Mouse (Mus musculus): ENCODE results near the gene Gm10645. TPM values are rescaled to one million over a fixed set of nuclear protein-coding genes. Genes with fewer than 3 reads are reported as not detected.

The Gm10645 gene
- polyA plus RNA-seq (2011; ENCODE audit: insufficient read depth, insufficient read length, low replicate concordance, missing spikeins), result not detected in 2 replicates

DNA sequence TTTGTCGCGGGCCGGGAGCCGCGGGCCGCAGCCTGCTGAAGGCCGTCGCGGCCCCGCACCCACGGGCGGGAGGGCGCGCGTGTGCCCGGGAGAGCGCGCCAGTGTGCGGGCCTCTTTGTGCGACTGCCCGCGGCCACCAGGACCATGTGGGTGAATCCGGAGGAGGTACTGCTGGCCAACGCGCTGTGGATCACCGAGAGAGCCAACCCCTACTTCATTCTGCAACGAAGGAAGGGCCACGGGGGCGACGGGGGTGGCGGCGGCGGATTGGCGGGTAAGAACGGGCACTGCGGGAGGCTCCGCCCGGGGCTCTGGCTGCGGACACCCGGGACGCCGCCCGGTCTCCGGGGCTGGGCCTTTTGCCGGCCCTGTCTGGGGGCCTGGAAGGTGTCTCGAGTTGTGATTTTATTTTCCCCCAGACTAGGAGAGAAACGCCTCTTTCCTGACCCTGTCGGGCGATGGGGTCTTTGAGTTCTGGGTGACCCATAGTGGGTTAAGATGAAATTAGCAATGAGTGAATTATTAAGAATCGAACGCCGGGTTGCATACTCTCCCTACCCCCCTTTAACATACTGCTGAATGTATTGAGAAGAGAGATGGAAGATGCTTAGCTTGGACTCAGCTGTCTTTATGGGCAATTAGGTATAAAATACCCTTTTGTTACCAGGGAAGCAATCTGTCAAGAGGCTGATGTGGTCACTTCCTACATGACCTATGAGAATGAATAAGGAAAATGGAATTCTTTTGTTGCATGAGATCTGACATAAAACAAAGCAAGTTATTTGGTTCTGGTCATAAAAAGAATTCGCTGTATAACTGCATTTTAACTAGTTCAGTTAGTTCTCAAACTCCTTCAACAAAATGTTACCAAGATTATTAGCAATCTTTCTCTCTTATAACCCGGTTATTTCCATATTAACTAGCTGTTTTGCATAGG is at the start of gene Gm10645:
Gene Gm10645, minus strand, starts transcription at position 240 of the 937 bp plus-strand sequence.
- H3K4me1 ChIP-seq (ENCODE audit: control insufficient read depth, insufficient read depth, low read length), result no peaks in the 10 kb centered on the region
- peak within 1 kb of the TSS; percentile 80 for H3K27ac ChIP-seq (ENCODE audit: control insufficient read depth, insufficient read depth, low read depth, low read length, poor library complexity)
- TF ChIP-seq CTCF (IDR thresholded peaks at IDR 0.05; ENCODE audit: control insufficient read depth, insufficient read depth, low read length) (no peak), POLR2A (IDR thresholded peaks at IDR 0.05; ENCODE audit: borderline replicate concordance, control insufficient read depth, low read depth, low read length) (no peak)
- 5% methylated on average over 54 of the region's 54 CpGs for WGBS
- H3K4me3 ChIP-seq (replicated peaks; ENCODE audit: control insufficient read depth, low read depth, low read length), result peak within 1 kb of the TSS; percentile 64

DNA sequence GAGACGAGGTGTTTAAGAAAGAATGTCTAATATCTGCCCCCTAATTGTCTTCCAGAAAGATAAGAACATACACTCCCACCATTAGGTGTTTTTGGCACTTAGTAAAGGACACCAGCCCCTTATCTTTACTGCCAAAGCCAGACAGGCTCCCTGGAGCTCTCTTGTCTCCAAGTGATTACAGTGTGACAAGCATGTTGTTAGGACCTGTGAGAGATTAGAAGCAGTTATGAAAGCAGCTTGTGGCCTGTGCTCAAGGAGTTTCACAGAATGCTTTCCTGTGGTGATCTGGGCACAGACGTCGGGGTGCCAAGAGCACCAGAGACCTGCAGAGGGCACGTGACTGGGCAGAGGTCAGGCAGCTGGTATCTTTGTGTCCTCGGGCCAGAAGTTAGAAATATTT is 49.1 kb upstream of the Gm10645 start:
- WGBS, result 37% methylated on average over 5 of the region's 5 CpGs
- Histone ChIP-seq H3K27ac (ENCODE audit: control insufficient read depth, insufficient read depth, low read depth, low read length, poor library complexity) (peak overlapping the region; percentile 66), H3K4me3 (replicated peaks; ENCODE audit: control insufficient read depth, low read depth, low read length) (no peak overlapping the region), H3K4me1 (ENCODE audit: control insufficient read depth, insufficient read depth, low read length) (no peaks in the 10 kb centered on the region; the same call in 1 of the 2 replicates)
- no peak for TF ChIP-seq POLR2A (IDR thresholded peaks at IDR 0.05; ENCODE audit: borderline replicate concordance, control insufficient read depth, low read depth, low read length)
- no peak for TF ChIP-seq CTCF (IDR thresholded peaks at IDR 0.05; ENCODE audit: control insufficient read depth, insufficient read depth, low read length)

DNA sequence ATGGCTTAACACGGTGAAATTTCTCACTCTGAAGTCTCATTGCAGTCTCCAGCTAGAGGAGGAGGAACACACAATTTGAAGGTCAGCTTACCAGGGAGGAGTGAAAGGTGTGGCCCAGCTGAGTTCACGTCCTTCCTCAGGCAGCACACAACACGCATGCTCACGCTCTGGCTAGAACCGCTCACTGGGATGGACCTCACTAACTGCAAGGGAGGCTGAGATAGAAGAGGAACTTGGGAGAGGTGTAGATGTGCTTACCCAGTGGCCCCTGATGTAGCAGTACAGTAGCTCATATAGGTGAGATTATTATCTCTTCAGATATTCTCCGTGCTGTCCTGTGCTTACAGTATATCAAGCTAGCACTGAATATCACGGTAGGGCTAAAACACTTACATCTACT is 44.7 kb upstream of the Gm10645 start:
- Histone ChIP-seq H3K4me3 (replicated peaks; ENCODE audit: control insufficient read depth, low read depth, low read length) (no peak overlapping the region), H3K4me1 (ENCODE audit: control insufficient read depth, insufficient read depth, low read length) (no peaks in the 10 kb centered on the region; the same call in 1 of the 2 replicates), H3K27ac (ENCODE audit: control insufficient read depth, insufficient read depth, low read depth, low read length, poor library complexity) (no peak overlapping the region)
- 86% methylated on average over 7 of the region's 7 CpGs for WGBS
- TF ChIP-seq POLR2A (IDR thresholded peaks at IDR 0.05; ENCODE audit: borderline replicate concordance, control insufficient read depth, low read depth, low read length) (no peak), CTCF (IDR thresholded peaks at IDR 0.05; ENCODE audit: control insufficient read depth, insufficient read depth, low read length) (no peak)

DNA sequence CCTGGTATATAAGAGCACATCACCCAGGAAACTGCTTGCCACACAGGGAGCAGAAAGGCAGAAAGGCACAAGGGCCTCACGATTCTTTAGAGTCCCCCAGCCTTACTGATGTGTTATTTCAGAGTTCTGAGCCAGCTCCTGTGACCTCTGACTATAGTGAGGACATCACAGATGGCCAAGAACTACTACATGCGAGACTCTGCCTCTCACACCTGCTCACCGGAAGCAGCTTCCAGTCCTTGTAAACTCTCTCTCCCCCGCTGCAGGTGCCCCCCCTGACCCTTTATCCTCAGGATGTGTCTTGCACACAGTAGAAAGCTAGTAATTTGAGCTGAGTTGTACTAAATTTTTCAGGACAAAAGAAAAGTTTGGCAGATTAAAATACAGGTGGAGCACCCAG is 43.6 kb upstream of the Gm10645 start:
- TF ChIP-seq POLR2A (IDR thresholded peaks at IDR 0.05; ENCODE audit: borderline replicate concordance, control insufficient read depth, low read depth, low read length), result no peak
- Histone ChIP-seq H3K27ac (ENCODE audit: control insufficient read depth, insufficient read depth, low read depth, low read length, poor library complexity) (no peak overlapping the region), H3K4me1 (ENCODE audit: control insufficient read depth, insufficient read depth, low read length) (no peaks in the 10 kb centered on the region), H3K4me3 (replicated peaks; ENCODE audit: control insufficient read depth, low read depth, low read length) (no peak overlapping the region)
- WGBS, result 85% methylated on average over 4 of the region's 4 CpGs

DNA sequence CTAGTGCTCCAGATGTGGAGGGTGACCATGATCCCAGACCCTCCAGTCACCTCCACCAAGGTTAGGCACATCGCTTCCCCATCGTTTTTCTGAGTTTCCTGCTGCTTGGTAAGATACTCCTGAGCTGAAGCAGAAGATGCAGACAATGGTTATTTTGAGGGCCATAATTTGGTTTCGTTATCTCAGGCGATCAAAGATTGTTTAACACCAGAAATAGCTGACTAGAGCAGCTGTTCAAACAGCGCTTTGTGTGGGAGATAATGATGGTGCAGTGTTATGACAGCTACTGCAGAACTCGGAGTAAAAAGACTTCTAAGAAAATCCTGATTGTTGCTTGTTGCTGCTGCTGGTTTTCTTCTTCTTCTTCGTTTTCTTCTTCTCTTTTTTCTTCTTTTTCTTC is 39.9 kb upstream of the Gm10645 start:
- Histone ChIP-seq H3K4me1 (ENCODE audit: control insufficient read depth, insufficient read depth, low read length) (no peaks in the 10 kb centered on the region; the same call in 1 of the 2 replicates), H3K27ac (ENCODE audit: control insufficient read depth, insufficient read depth, low read depth, low read length, poor library complexity) (no peak overlapping the region), H3K4me3 (replicated peaks; ENCODE audit: control insufficient read depth, low read depth, low read length) (no peak overlapping the region)
- TF ChIP-seq CTCF (IDR thresholded peaks at IDR 0.05; ENCODE audit: control insufficient read depth, insufficient read depth, low read length), result no peak
- TF ChIP-seq POLR2A (IDR thresholded peaks at IDR 0.05; ENCODE audit: borderline replicate concordance, control insufficient read depth, low read depth, low read length), result no peak
- WGBS, result 62% methylated on average over 7 of the region's 7 CpGs

- no peak overlapping the region for H3K4me3 ChIP-seq (replicated peaks; ENCODE audit: control insufficient read depth, low read depth, low read length)
- no peaks in the 10 kb centered on the region; the same call in 1 of the 2 replicates for H3K4me1 ChIP-seq (ENCODE audit: control insufficient read depth, insufficient read depth, low read length)
- no peak overlapping the region for H3K27ac ChIP-seq (ENCODE audit: control insufficient read depth, insufficient read depth, low read depth, low read length, poor library complexity)
- TF ChIP-seq POLR2A (IDR thresholded peaks at IDR 0.05; ENCODE audit: borderline replicate concordance, control insufficient read depth, low read depth, low read length), result no peak
- TF ChIP-seq CTCF (IDR thresholded peaks at IDR 0.05; ENCODE audit: control insufficient read depth, insufficient read depth, low read length), result no peak
- WGBS, result 52% methylated on average over 11 of the region's 11 CpGs
Measured at GRCm38 (mm10) chr8:83202946-83203345, 37.0 kb upstream of the Gm10645 start.

GRCm38 (mm10) chr8:83200191-83201177 is 34.5 kb upstream of the Gm10645 start:
- peak overlapping the region; percentile 12 for H3K4me3 ChIP-seq (replicated peaks; ENCODE audit: control insufficient read depth, low read depth, low read length)
- WGBS, result 38% methylated on average over 16 of the region's 16 CpGs
- TF ChIP-seq POLR2A (IDR thresholded peaks at IDR 0.05; ENCODE audit: borderline replicate concordance, control insufficient read depth, low read depth, low read length) (no peak), CTCF (IDR thresholded peaks at IDR 0.05; ENCODE audit: control insufficient read depth, insufficient read depth, low read length) (no peak)

More at GRCm38 (mm10) chr8:83200191-83201177, 34.5 kb upstream of the Gm10645 start:
- H3K27ac ChIP-seq (ENCODE audit: control insufficient read depth, insufficient read depth, low read depth, low read length, poor library complexity), result 0 out of 2 replicates have a peak overlapping the region, but pooled peaks have one; percentile 29
- no peaks in the 10 kb centered on the region; the same call in 1 of the 2 replicates for H3K4me1 ChIP-seq (ENCODE audit: control insufficient read depth, insufficient read depth, low read length)
